Mouse (Mus musculus) heart, adult 9 months (tissue): ENCODE data around the gene Adarb2.
"Not testable (repeated sequence)": the region's sequence is repeated elsewhere in the genome, so short reads cannot be mapped to it uniquely, and the experiment has no call there.

Source experiments
- DNase-seq, 2 experiments: peaks; one replicate each; pipeline ENCODE4 v3.0.0; 2022; ENCODE audit warnings: low spot score in 2 of 2

Adarb2 gene

GRCm38 (mm10) chr13:8587447-8587846 is 384.8 kb downstream of the Adarb2 start:
- DNase-seq = no peak

GRCm38 (mm10) chr13:8590460-8590859 is 387.8 kb downstream of the Adarb2 start:
- DNase-seq = no peak

- no peak for DNase-seq
Observed at GRCm38 (mm10) chr13:8596977-8597646, 394.4 kb downstream of the Adarb2 start.

GRCm38 (mm10) chr13:8597647-8598017 is 395.0 kb downstream of the Adarb2 start:
- no peak for DNase-seq

GRCm38 (mm10) chr13:8605645-8606044 is 403.0 kb downstream of the Adarb2 start:
- no peak for DNase-seq

- no peak for DNase-seq
Observed at GRCm38 (mm10) chr13:8608040-8608439, 405.4 kb downstream of the Adarb2 start.

GRCm38 (mm10) chr13:8608918-8609317 is 406.3 kb downstream of the Adarb2 start:
- DNase-seq = not testable (repeated sequence)

GRCm38 (mm10) chr13:8610956-8611355 is 408.3 kb downstream of the Adarb2 start:
- no peak for DNase-seq

- DNase-seq = no peak
Observed at GRCm38 (mm10) chr13:8612618-8613391, 410.1 kb downstream of the Adarb2 start.

- no peak for DNase-seq
Observed at GRCm38 (mm10) chr13:8616685-8617084, 414.0 kb downstream of the Adarb2 start.

GRCm38 (mm10) chr13:8622263-8622662 is 419.6 kb downstream of the Adarb2 start:
- no peak for DNase-seq

- no peak for DNase-seq
Observed at GRCm38 (mm10) chr13:8629565-8629964, 426.9 kb downstream of the Adarb2 start.

- DNase-seq = no peak
Observed at GRCm38 (mm10) chr13:8631618-8632017, 429.0 kb downstream of the Adarb2 start.

- no peak for DNase-seq
Observed at GRCm38 (mm10) chr13:8632072-8632471, 429.4 kb downstream of the Adarb2 start.

GRCm38 (mm10) chr13:8633385-8634337 is 431.0 kb downstream of the Adarb2 start:
- DNase-seq = no peak

GRCm38 (mm10) chr13:8642084-8642483 is 439.4 kb downstream of the Adarb2 start:
- DNase-seq = no peak

- DNase-seq = no peak
Observed at GRCm38 (mm10) chr13:8643920-8644319, 441.3 kb downstream of the Adarb2 start.

GRCm38 (mm10) chr13:8644805-8645679 is 442.4 kb downstream of the Adarb2 start:
- peak; percentile 20 to 21 for DNase-seq

- DNase-seq = no peak
Observed at GRCm38 (mm10) chr13:8649261-8649660, 446.6 kb downstream of the Adarb2 start.

GRCm38 (mm10) chr13:8664615-8665240 is 462.1 kb downstream of the Adarb2 start:
- no peak for DNase-seq

GRCm38 (mm10) chr13:8677174-8677573 is 474.5 kb downstream of the Adarb2 start:
- no peak for DNase-seq
